Mouse (Mus musculus): ENCODE results near the gene Coa6.
A peak's percentile ranks its signal among the peaks of the same experiment; 100 is the strongest.
"Not testable (repeated sequence)": the region's sequence is repeated elsewhere in the genome, so short reads cannot be mapped to it uniquely, and the experiment has no call there.

Gene Coa6

DNA sequence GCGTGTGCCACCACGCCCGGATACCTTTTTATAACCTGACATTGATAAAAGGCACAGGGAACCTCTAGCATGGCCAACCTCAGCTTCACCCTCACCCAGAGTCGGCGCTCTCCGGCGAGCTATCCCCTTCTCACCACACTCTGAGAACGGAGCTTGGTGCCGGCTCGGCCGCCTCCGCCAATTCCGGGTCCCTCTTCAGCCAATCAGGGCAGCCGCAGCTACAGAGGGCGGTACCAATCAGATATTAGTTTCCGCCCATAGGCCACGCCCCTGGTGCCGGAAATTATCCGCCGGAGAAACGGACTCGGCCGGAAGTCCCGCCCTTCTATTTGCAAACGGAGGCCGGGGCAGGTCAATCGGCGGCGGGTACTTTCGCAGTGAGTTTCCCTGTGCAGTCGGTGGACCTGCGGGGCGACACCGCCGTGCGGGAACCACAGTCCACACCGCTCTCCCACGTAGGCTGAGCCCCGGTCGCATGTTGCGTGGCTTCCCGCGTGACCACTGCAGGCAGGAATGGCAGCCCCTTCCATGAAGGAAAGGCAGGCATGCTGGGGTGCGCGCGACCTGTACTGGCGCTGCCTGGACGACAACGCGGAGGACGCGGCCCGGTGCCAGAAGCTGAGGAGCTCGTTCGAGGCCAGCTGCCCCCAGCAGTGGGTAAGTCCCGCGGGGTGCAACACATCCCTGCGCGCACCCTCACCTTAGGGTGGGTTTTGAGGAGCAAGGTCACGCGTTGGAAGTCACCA is at the start of gene Coa6:
Coa6 (plus strand) TSS at position 342 of the 746 bp plus-strand sequence.
- DNase-seq (ENCODE audit: low spot score): peak; percentile 99

DNA sequence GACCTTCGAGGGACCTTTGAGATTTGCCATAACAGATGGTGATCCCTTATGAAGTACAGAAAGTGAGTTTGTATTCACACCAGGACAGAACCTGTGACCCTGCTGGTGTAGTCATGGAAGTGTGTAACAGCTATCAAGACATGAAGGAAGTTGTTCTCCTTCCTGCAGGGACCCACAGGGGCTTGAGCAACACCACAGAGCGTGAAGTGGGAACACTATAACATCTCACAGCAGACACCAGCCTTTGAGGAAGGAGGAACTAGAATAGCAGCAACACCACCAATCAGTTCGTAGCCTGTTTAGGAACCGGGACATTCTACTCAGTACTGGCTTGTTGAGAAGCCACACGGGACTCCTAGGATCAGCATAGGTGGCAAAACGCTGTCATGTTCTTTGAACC is 42.7 kb upstream of the Coa6 start:
- no peak for DNase-seq (ENCODE audit: low spot score)

DNA sequence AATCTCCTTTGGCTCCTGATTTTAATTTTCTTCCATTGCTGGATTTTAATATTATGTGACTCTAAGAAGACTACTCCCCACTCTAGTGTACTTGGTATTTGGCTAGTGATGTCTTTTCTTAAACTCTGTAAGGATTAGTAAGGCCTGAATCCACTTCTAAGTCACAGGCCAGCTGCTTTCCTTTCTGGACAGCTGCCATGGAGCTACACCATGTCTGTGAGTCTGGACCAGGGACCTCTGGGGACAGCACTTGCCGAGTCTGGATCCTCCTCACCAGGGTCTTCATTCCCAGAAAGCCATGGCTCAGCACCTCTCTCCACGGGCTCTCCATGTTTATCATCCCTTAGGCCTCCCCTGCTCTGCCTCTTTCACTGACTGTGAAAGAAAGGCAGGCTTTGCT is 42.2 kb upstream of the Coa6 start:
- DNase-seq (ENCODE audit: low spot score): no peak

DNA sequence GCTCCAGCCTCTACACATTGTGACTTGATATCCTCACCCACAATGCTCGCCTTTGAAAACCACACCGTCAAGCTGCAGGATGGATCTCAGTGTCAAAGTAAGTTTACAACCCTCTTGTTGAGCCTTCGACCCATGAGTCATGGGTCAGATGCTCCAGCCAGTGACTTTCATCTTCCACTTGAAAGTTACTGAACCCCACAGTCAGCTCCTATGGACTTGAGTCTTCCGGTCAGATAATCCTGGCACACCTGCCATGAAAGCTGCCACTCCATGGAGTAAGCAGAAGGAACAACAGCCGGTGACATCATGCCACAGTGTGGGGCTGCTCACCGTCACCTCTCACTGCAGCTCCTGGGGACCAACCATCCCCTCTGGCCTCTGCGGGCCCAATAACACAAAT is 41.0 kb upstream of the Coa6 start:
- DNase-seq (ENCODE audit: low spot score): no peak

DNA sequence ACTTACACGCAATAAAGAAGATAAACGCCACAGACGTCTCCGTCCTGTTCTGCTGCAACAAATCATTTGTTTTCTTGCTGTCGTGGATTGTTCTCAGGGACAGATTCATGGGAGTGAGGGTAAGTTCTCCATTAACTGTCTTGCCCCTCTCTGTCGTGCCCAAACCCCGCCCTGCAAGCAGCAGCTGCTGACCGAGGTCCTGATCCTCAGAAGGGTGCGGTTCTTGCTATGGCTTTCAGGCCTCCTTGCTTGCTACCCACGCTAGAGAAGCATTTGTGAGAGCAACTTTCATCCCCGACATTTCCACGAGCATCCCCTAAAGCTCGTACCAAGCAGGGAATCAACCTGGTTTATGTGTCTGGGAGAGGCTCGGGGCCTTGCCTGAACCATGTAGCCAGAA is 40.1 kb upstream of the Coa6 start:
- peak; percentile 50 for DNase-seq (ENCODE audit: low spot score)

DNA sequence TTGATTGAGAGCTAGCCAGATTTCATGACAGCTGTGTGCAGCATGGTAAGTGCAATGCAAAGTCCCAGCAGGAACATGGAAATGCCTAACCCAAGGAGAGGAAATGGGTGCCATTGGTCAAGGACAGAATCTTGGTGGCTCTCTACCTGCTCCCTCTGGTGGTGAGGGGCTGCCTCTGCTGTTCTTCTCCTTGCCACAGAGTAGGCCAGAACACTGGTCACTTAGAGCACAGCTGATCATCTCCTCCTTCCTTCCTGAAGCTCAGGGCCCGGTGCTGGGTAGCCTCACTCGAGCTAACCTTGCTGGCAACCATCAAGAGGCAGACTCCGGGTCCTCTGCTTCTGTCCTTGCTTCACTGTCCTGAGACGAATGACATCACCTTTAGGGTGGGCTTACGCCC is 39.6 kb upstream of the Coa6 start:
- peak; percentile 47 for DNase-seq (ENCODE audit: low spot score)

DNA sequence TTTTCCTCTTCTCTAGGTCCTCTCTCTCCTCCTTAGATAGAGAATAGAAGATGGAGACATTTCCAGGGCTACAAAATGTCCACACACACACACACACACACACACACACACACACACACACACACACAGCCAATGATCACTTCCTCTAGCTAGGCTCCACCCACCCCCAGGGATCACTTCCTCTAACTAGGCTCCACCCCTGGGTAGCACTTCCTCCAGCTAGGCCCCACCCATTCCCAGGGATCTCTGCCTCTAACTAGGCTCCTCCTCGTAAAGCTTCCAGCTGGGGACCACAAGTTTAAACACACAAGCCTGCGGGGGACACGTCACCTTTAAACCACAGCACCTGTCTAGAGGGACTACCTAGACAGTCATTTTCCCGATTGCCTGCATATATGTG is 34.7 kb upstream of the Coa6 start:
- DNase-seq (ENCODE audit: low spot score): no peak

DNA sequence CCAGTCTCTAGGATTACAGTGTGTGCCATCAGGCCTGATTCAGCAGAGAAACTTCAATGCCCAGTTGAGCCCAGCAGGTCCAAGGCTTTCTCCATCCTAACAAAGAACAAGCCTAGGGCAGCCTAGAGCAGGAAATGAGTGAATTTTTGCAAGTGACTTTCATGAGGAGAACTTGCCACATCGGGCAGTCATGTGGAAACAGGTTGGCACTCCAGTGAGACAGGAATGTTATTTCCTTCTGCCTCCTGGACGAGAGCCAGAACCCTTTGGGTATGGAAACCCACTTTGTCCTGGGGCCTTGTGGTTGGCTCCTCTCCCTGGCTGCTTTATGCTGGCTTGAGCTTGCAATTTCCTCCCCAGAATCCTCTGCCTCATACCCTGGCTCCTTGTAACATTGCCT is 30.8 kb upstream of the Coa6 start:
- no peak for DNase-seq (ENCODE audit: low spot score)

DNA sequence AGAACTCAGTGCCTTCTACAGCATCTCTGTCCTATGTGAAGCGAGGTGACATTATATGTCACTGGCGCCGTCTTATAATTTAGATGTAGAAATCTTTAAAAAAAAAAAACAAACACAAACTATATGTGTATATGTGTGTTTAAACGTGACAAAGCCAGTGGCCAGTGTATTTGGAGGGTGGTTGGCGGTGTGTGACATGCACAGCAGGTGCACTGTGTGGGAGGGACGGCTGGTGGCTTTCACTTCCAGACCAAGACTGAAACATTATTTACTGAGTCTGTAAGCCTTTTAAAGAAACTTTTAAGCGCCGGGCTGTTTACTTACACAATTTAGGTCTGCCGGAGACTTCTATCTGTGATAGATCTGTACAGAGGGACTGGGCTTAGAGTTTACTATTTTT is 26.9 kb upstream of the Coa6 start:
- DNase-seq (ENCODE audit: low spot score): no peak

DNA sequence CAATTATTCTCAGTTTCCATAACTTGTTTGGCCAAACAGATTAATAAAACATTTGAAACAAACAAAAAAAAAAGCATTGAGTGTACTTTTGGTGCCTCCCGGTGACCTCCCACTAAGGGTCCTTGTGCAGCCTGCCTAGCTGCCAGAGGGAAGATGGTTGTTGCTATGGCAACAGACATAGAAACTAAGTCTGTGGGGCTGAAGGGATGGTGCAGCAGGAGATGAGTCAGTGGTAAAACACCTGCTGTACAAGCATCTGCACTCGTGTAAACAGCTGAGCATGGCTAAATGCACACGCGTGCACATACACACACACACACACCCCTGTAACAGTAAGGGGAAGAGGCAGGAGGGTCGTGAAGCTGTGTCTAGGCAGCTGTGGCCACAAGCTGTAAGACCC is 26.4 kb upstream of the Coa6 start:
- no peak for DNase-seq (ENCODE audit: low spot score)

DNA sequence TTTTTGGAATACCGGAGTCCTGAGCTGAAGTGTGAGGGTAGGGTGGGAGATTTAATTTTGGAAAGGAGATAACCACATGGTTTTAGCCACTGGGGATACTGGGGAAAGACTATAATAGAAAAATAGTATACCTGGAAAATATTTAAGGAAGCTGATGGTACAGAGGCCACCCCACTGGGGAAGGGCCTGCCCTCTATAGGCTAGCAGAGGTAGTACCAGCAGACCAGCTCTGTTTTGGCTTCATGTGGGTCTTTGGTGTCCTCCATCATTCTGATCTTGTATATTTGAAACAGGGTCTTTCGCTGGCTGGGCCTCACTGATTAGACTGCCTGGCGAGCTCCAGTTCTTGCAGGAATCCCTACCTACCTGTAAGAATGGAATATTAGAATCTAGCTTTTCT is 24.0 kb upstream of the Coa6 start:
- DNase-seq (ENCODE audit: low spot score): no peak

DNA sequence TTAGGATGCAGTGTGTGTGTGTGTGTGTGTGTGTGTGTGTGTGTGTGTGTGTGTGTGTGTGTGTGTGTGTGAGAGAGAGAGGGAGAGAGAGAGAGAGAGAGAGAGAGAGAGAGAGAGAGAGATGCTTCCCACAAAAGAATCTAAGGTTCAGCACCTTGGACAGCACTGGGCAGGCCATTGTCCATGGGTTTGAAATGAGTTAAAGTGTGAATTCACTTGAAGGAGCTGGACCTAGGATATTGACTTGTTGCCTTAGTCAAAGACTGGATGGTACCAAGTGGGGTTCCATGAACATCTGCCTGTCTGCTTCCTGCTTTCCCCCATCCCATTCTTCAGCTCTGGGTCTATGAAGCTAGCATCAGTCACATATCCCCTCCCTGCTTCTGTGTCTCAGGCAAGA is 17.8 kb upstream of the Coa6 start:
- not testable (repeated sequence) for DNase-seq (ENCODE audit: low spot score)

DNA sequence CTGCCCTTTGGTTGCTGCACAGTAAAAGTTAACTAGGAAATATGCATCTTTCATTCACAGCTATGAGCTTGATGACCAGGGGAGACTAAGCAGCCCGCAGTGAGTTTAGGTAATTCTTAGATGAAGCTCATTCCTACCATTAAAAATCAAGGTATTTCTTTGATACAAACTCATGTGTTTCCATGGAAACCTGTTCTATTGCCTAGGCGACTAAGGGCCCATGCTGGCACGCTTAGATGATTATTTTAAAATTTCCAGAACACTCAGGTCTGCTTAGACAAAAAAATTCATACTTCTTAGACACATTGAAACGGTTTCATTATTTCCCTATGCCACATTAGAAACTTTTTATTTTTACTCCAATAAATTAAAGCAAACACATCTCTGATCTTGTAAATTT is 17.3 kb upstream of the Coa6 start:
- no peak for DNase-seq (ENCODE audit: low spot score)

DNA sequence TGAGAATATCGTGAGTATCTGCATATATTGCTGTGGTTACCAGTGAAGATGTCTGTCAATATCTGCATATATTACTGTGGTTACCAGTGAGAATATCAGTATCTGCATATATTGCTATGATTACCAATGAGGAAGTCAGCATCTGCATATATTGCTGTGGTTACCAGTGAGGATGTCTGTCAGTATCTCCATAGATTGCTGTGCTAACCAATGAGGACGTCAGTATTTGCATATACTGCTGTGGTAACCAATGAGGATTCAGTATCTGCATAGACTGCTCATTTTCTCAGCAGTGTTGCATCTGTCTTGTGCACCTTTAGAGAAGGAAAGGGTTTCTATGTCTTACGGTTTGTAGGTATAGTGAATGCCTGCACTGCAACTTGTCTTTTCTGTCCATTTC is 1.5 kb upstream of the Coa6 start:
- DNase-seq (ENCODE audit: low spot score): no peak

DNA sequence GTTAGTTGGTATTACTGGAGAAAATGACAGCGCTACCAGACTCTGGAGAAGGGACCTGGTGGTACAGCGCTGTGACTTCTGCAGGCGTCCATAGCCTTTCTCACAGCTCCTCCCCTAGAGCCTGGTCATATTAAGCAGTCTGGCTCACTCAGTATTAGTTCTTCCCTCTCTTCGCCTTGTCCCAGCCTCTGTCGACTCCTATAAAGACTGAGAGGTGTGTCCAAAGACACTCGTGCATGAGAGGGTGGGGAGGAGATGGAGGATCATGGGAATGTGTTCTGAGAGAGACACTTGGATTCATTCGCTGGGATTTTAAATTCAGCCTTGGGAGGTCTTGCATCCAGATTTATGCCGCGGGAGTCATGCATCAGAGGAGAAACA is 595 bp downstream of the Coa6 start:
- no peak for DNase-seq (ENCODE audit: low spot score)

DNA sequence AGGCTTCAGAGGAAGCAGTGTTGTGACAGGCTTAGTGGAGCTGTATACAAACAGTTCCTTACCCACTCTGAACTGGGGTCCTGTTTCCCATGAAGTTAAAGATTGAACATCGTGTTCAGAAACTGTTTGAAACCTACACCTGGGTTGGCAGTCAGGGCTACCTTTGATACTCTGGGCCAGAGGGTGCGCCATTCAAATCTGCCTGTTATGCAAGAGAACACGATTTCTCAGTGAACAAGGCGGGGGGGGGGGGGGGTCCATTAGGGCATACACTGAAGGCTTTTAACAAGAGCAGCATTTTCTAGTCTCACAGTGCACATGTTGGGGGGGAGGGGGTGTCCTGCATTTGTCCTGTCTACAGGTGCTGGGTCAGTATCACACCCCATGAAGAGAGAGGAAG is 1.8 kb downstream of the Coa6 start:
- no peak for DNase-seq (ENCODE audit: low spot score)

DNA sequence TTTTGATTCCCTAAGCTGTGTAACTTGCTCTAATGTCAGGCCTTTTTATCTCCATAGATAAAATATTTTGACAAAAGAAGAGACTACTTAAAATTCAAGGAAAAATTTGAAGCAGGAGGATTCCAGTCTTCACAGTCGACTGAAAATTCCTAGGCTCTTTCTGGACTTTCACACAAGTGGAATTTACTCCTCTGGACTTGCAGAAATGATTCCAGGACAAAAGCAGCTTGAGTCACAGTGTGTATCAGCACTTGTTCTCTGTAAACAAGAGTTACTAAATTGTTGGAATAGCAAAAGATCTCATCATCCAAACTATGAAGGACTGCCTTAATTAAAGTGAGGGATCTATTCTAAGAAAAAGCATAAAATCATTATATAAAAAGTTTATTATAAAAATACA is 2.6 kb downstream of the Coa6 start:
- no peak for DNase-seq (ENCODE audit: low spot score)

DNA sequence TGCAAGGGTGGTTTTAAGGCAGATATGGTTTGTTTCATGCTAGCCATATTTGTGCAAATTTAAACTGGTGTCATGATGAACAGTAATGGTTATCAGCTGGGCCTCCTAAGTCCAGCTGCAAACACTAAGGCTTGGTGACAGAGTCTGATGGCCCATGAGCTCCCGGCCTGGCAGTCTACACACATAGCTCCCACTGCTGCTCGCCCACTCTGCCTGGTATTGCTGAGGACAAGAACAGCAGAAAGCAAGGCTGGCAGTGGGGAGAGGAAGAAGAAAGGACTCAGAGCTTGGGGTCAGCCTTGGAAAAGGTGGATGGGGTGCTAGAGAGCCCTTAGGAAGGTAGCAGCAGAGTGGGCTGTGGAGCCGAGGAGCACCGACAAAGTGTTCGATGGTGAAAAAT is 7.3 kb downstream of the Coa6 start:
- no peak for DNase-seq (ENCODE audit: low spot score)

DNA sequence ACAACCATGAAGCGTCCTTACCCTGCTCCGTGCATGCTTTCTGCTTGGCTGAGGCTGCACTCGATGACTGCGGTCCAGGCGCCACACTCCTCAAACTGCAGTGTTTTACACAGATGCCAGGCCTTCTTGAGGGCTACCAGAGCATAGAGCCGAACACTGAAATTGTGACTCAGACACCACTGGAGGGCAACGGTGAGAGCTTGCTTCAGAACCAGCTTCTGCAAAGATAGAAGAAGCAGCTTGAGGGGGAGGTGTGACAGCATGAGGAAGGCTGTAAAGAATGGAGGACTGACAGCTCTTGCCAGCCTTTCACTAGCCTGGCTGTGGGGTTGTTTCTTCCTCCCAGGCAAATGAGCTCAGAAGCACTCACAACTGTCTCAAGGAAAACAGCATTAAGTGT is 11.5 kb downstream of the Coa6 start:
- DNase-seq (ENCODE audit: low spot score): no peak

DNA sequence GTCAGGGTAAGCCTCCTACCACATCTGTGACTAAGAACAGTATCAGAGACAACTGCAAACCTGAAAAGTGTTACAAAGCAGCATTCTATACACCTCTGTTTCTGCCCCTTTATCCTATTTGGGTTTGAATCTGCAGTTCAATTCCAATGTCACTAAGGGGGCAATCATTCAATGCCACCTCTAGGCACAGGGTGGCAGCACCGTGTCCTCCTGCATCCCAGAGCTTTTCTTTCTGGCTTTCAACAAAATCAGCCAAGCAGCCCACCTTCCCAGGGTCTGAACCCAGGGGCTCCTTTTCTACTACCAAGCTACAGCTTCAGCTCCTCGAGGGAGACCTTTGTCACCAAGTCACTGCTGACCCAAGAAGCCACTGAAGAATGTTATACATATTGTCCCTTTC is 16.6 kb downstream of the Coa6 start:
- DNase-seq (ENCODE audit: low spot score): no peak

DNA sequence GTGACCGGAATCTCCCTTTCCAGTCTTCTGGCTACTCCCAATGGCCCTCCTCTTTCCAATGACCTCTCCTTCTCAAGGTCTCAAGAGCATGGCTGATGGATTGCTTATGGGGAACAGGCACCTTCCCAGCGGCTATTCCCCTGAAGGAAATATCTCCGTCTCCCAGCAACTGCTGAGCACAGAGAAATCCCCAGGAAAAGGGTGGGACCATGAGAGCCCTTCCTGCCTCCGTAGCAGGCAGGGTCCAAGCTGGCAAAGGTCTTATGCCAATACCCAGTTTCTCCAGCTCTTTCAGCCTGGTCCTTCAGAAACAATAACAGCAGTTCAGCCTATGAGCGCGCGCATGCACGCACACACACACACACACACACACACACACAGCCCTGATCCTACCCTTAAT is 28.8 kb downstream of the Coa6 start:
- DNase-seq (ENCODE audit: low spot score): no peak

DNA sequence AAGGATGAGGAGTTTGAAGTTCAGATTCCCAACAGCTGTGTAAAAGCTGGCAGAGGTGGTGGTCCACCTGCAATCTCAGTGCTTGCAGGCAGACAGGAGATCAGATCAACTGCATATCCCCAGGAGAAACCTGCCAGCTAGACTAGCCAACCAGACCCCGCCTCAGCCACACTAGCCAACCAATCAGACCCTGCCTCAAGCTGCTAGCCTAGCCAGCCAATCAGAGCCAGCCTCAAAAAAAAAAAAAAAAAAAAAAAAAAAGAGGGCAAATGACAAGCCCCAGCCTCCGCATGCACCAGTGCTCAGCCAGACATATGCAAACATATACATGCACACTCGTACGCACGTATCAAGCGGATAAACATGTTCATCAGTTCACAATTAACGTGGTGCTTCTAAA is 33.1 kb downstream of the Coa6 start:
- DNase-seq (ENCODE audit: low spot score): no peak

DNA sequence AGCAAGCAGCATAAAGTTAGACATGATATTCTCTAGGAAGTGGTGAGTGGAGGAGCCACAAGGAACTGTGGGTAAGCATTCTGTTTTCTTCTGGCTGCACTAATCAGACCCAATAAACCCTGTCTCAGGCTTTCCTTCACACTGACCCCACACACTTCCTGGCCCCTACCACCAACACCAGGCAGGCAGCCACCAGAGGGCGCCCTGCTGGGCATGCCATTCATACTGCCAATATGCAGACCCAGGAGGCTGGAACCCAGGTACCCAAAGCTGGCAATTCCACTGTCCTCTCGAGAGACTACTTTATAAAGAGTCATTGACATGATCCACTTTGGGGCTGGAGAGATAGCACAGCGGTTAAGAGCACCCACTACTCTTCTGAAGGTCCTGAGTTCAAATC is 38.0 kb downstream of the Coa6 start:
- DNase-seq (ENCODE audit: low spot score): peak; percentile 77

DNA sequence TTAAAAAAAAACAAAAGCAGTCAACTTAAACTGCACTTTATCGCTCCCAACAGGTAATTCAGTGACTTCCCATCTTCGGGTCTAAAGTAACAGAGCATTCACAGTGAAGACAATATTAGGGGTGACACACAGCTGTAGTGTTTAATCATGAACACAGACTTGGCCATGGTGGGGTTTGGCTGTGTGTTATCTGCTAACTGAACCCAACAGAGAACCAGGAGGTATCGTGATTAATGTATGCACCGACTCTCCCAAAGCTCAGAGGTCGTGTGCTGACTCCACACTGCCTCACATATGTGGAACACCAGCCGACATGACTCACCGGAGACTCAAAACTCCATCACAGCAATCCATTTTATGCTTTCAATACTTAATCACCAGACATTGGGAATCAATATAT is 39.4 kb downstream of the Coa6 start:
- no peak for DNase-seq (ENCODE audit: low spot score)

DNA sequence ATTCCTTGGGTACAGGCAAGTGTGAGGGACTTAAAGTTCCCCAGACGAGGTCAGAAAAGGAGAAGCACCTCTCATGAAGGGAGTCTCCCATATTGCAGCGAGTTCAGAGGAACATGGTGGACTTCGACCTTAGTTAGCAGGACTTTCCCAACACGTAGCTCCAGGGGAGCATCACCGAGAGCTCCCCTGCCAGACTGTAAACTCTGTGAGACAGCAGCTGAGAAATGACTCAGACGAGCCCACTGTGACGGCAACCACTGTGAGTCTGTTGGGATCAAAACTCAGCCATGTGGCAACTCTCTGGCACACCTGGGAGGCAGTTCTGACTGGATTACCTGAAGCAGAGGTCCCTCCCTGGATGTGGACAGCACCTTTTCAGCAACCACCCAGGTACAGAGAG is 41.8 kb downstream of the Coa6 start:
- DNase-seq (ENCODE audit: low spot score): no peak
